ENCODE assay signal across 9 mouse cellular contexts in the genomic region with DNA sequence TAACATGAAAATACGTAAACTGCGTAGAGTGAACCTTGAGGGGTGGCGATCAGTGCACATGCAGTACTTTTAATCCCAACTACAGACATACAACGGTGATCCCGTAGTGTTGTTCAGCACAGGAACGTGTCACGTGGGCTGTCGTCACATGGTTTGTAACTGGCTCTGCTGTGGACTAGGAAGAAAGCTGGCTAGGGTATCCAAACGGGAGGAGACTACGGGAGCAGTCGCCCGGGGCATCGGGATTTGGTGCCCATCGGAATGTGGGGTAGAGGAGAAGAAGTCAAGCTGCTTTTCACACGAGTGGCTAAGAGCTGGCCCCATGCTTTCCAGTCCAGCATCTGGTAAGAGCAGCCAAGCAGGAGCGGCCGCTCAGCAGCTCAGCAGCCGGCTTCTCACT. TPM values are rescaled to one million over a fixed set of nuclear protein-coding genes. Genes with fewer than 3 reads are reported as not detected.
DNase-seq lines count a peak whose midpoint lies in the region; ATAC-seq and TF ChIP-seq lines count a peak whose summit lies in the region.
"Had no signal": no experiment of that assay in that cellular context is flagged by ENCODE, and none has a peak within 500 bp of the region (broad histone marks: within the 10 kb centered on the region; RNA-seq: fewer than 3 reads in every experiment).

No protein-coding gene starts in this region.

- no peaks in the 10 kb centered on the region for H3K9me3 ChIP-seq in embryonic facial prominence, embryonic 12.5 days
- H3K9me3 ChIP-seq in heart, embryonic 14.5 days (ENCODE audit: control insufficient read depth, low read length), result no peaks in the 10 kb centered on the region
- no peaks in the 10 kb centered on the region for H3K9me3 ChIP-seq in kidney, embryonic 16.5 days (ENCODE audit: low read length)

- peak overlapping the region; percentile 32 for H3K4me2 ChIP-seq in embryonic facial prominence, embryonic 12.5 days (replicated peaks)
- peak overlapping the region; percentile 50 for H3K4me2 ChIP-seq in heart, embryonic 14.5 days (ENCODE audit: low read length)
- peak overlapping the region; percentile 21 for H3K4me2 ChIP-seq in kidney, embryonic 16.5 days (replicated peaks; ENCODE audit: low read depth, low read length)

- no peak overlapping the region for H3K4me3 ChIP-seq in embryonic facial prominence, embryonic 12.5 days
- peak overlapping the region; percentile 29 for H3K4me3 ChIP-seq in heart, embryonic 14.5 days (ENCODE audit: control insufficient read depth in 1 of 2, insufficient read depth in 1 of 2, low read depth in 1 of 2, low read length in 2 of 2)
- peak overlapping the region; percentile 14; the same call in 1 of the 2 replicates for H3K4me3 ChIP-seq in kidney, embryonic 16.5 days (ENCODE audit: low read length)
- peak overlapping the region; percentile 27 for H3K4me3 ChIP-seq in lung, adult 2 months (replicated peaks; ENCODE audit: extremely low read depth, low read depth, low read length)

- TF ChIP-seq POLR2A in lung, adult 2 months (IDR thresholded peaks at IDR 0.05; ENCODE audit: borderline replicate concordance, extremely low read depth, low read depth, low read length), result no peak

- no peak for TF ChIP-seq CTCF in lung, adult 2 months (IDR thresholded peaks at IDR 0.05; ENCODE audit: insufficient read depth, low read length)

- H3K27ac ChIP-seq in embryonic facial prominence, embryonic 12.5 days, result no peak overlapping the region
- 0 out of 4 replicates have a peak overlapping the region, but pooled peaks of 1 of the 2 experiments have one; percentile 4 for H3K27ac ChIP-seq in heart, embryonic 14.5 days (replicated peaks in 1 of 2; ENCODE audit: control insufficient read depth in 1 of 2, insufficient read depth in 1 of 2, low read depth in 2 of 2, low read length in 2 of 2)
- H3K27ac ChIP-seq in kidney, embryonic 16.5 days (ENCODE audit: low read length), result no peak overlapping the region
- H3K27ac ChIP-seq: liver, embryonic 14.5 days had no signal

- ATAC-seq in embryonic facial prominence, embryonic 12.5 days (ENCODE audit: insufficient number of reproducible peaks, insufficient read depth, low FRiP score, low TSS enrichment), result no peak
- no peak for ATAC-seq in heart, embryonic 14.5 days (ENCODE audit: insufficient number of reproducible peaks, insufficient read depth, low FRiP score, low read depth)
- ATAC-seq in kidney, embryonic 16.5 days (ENCODE audit: low FRiP score, low TSS enrichment), result no peak
- no peak for ATAC-seq in monocyte, adult 5-6 weeks (replicated peaks; ENCODE audit: insufficient number of reproducible peaks, low FRiP score, low TSS enrichment, poor library complexity, severe bottlenecking)

- H3K9ac ChIP-seq in embryonic facial prominence, embryonic 12.5 days, result no peak overlapping the region
- peak overlapping the region; percentile 34 for H3K9ac ChIP-seq in heart, embryonic 14.5 days (ENCODE audit: low read length)
- no peak overlapping the region for H3K9ac ChIP-seq in kidney, embryonic 16.5 days (replicated peaks; ENCODE audit: low read length)
- H3K9ac ChIP-seq: liver, embryonic 14.5 days had no signal

- DNase-seq in cerebellum, adult 18-20 months, result peak; percentile 41 to 64
- DNase-seq in lung, adult 2 months, result peak; percentile 23
- peak; percentile 23 for DNase-seq in right cerebral cortex, postnatal 25 days
- no peak for DNase-seq in thymus, postnatal 0 days (ENCODE audit: low spot score)

- H3K27me3 ChIP-seq in embryonic facial prominence, embryonic 12.5 days, result no peaks in the 10 kb centered on the region
- no peaks in the 10 kb centered on the region for H3K27me3 ChIP-seq in heart, embryonic 14.5 days (ENCODE audit: control insufficient read depth, insufficient read depth, low read length)
- no peaks in the 10 kb centered on the region for H3K27me3 ChIP-seq in kidney, embryonic 16.5 days (ENCODE audit: insufficient read depth, low read length)

- 0 out of 2 replicates have a peak, but pooled peaks cover 5% of the 10 kb centered on the region for H3K4me1 ChIP-seq in embryonic facial prominence, embryonic 12.5 days
- peaks cover 3 to 7% of the 10 kb centered on the region in 2 experiments; a peak in 2 of 4 replicates for H3K4me1 ChIP-seq in heart, embryonic 14.5 days (ENCODE audit: control insufficient read depth in 2 of 2, insufficient read depth in 2 of 2, low read length in 2 of 2)
- 0 out of 2 replicates have a peak, but pooled peaks cover 3% of the 10 kb centered on the region for H3K4me1 ChIP-seq in kidney, embryonic 16.5 days (ENCODE audit: insufficient read depth, low read length)
- H3K4me1 ChIP-seq in lung, adult 2 months (ENCODE audit: control insufficient read depth, insufficient read depth, low read length), result no peaks in the 10 kb centered on the region

- H3K36me3 ChIP-seq in embryonic facial prominence, embryonic 12.5 days, result no peaks in the 10 kb centered on the region
- no peaks in the 10 kb centered on the region for H3K36me3 ChIP-seq in heart, embryonic 14.5 days (ENCODE audit: control insufficient read depth, insufficient read depth, low read length)
- no peaks in the 10 kb centered on the region for H3K36me3 ChIP-seq in kidney, embryonic 16.5 days (ENCODE audit: insufficient read depth, low read length)

- 56% methylated on average over 18 of the region's 18 CpGs for WGBS in embryonic facial prominence, embryonic 12.5 days
- WGBS in heart, embryonic 14.5 days, result 41% methylated on average over 18 of the region's 18 CpGs
- 76% methylated on average over 18 of the region's 18 CpGs for WGBS in kidney, embryonic 16.5 days
- 60% methylated on average over 18 of the region's 18 CpGs for WGBS in lung, adult 2 months

RNA-seq across cellular contexts. Expression of a gene that starts 9.0 kb away (rescaled TPM):
- polyA plus RNA-seq in embryonic facial prominence, embryonic 12.5 days (2016; fragmentation: Nextera tagmentation; extraction: Ambion mirVana), result 1.2 and 1.5 TPM in 2 replicates
- polyA plus RNA-seq in heart, embryonic 14.5 days (2014; fragmentation: Nextera tagmentation; extraction: Ambion mirVana), result 0.88 and 1.4 TPM in 2 replicates
- polyA plus RNA-seq in kidney, embryonic 16.5 days (2015; fragmentation: Nextera tagmentation; extraction: Ambion mirVana), result 1.4 and 1.6 TPM in 2 replicates
- polyA plus RNA-seq in lung, adult 2 months (2012; rRNA removed), result 4.0 and 5.6 TPM in 2 replicates
- not detected in 3 replicates for total RNA-seq in monocyte, adult 5-6 weeks (2017)
- 0.26 TPM in 2 replicates for polyA plus RNA-seq in thymus, postnatal 0 days (2015; fragmentation: Nextera tagmentation; extraction: Ambion mirVana)

RNA-seq across cellular contexts. Expression of a gene that starts 29.1 kb away (rescaled TPM):
- polyA plus RNA-seq in embryonic facial prominence, embryonic 12.5 days (2016; fragmentation: Nextera tagmentation; extraction: Ambion mirVana), result 44.6 and 45.1 TPM in 2 replicates
- polyA plus RNA-seq in heart, embryonic 14.5 days (2014; fragmentation: Nextera tagmentation; extraction: Ambion mirVana), result 37.4 and 41.6 TPM in 2 replicates
- polyA plus RNA-seq in kidney, embryonic 16.5 days (2015; fragmentation: Nextera tagmentation; extraction: Ambion mirVana), result 58.8 TPM in 2 replicates
- 9.4 and 12.4 TPM in 2 replicates for polyA plus RNA-seq in lung, adult 2 months (2012; rRNA removed)
- total RNA-seq in monocyte, adult 5-6 weeks (2017), result 45.9 to 54.5 TPM (median 53.9 TPM) in 3 replicates
- 78.3 and 82.8 TPM in 2 replicates for polyA plus RNA-seq in thymus, postnatal 0 days (2015; fragmentation: Nextera tagmentation; extraction: Ambion mirVana)

RNA-seq across cellular contexts. Expression of a gene that starts 29.2 kb away (rescaled TPM):
- polyA plus RNA-seq in embryonic facial prominence, embryonic 12.5 days (2016; fragmentation: Nextera tagmentation; extraction: Ambion mirVana), result 140 and 146 TPM in 2 replicates
- 70.6 and 79.7 TPM in 2 replicates for polyA plus RNA-seq in heart, embryonic 14.5 days (2014; fragmentation: Nextera tagmentation; extraction: Ambion mirVana)
- polyA plus RNA-seq in kidney, embryonic 16.5 days (2015; fragmentation: Nextera tagmentation; extraction: Ambion mirVana), result 134 and 136 TPM in 2 replicates
- 15.3 and 20.3 TPM in 2 replicates for polyA plus RNA-seq in lung, adult 2 months (2012; rRNA removed)
- 85.4 to 124 TPM (median 90.1 TPM) in 3 replicates for total RNA-seq in monocyte, adult 5-6 weeks (2017)
- 139 and 158 TPM in 2 replicates for polyA plus RNA-seq in thymus, postnatal 0 days (2015; fragmentation: Nextera tagmentation; extraction: Ambion mirVana)

RNA-seq across cellular contexts. Expression of a gene that starts 43.2 kb away (rescaled TPM):
- polyA plus RNA-seq in embryonic facial prominence, embryonic 12.5 days (2016; fragmentation: Nextera tagmentation; extraction: Ambion mirVana), result 67.3 and 72.4 TPM in 2 replicates
- polyA plus RNA-seq in heart, embryonic 14.5 days (2014; fragmentation: Nextera tagmentation; extraction: Ambion mirVana), result 36.3 and 39.5 TPM in 2 replicates
- 26.8 and 31.5 TPM in 2 replicates for polyA plus RNA-seq in kidney, embryonic 16.5 days (2015; fragmentation: Nextera tagmentation; extraction: Ambion mirVana)
- 13.2 and 22.6 TPM in 2 replicates for polyA plus RNA-seq in lung, adult 2 months (2012; rRNA removed)
- total RNA-seq in monocyte, adult 5-6 weeks (2017), result 54.6 to 74.4 TPM (median 64.0 TPM) in 3 replicates
- 52.0 and 52.2 TPM in 2 replicates for polyA plus RNA-seq in thymus, postnatal 0 days (2015; fragmentation: Nextera tagmentation; extraction: Ambion mirVana)

RNA-seq across cellular contexts. Expression of a gene that starts 50.3 kb away (rescaled TPM):
- 1.5 and 2.1 TPM in 2 replicates for polyA plus RNA-seq in embryonic facial prominence, embryonic 12.5 days (2016; fragmentation: Nextera tagmentation; extraction: Ambion mirVana)
- polyA plus RNA-seq in heart, embryonic 14.5 days (2014; fragmentation: Nextera tagmentation; extraction: Ambion mirVana), result 1.1 and 1.3 TPM in 2 replicates
- 0.58 TPM in 1 of 2 replicates, not detected in the other for polyA plus RNA-seq in kidney, embryonic 16.5 days (2015; fragmentation: Nextera tagmentation; extraction: Ambion mirVana)
- not detected in 2 replicates for polyA plus RNA-seq in lung, adult 2 months (2012; rRNA removed)
- total RNA-seq in monocyte, adult 5-6 weeks (2017), result not detected in 3 replicates
- polyA plus RNA-seq in thymus, postnatal 0 days (2015; fragmentation: Nextera tagmentation; extraction: Ambion mirVana), result 0.22 TPM in 1 of 2 replicates, not detected in the other
- polyA plus RNA-seq: liver, embryonic 14.5 days had no signal
